Mouse (Mus musculus): ENCODE measurements around the gene Ccdc65.

DNA sequence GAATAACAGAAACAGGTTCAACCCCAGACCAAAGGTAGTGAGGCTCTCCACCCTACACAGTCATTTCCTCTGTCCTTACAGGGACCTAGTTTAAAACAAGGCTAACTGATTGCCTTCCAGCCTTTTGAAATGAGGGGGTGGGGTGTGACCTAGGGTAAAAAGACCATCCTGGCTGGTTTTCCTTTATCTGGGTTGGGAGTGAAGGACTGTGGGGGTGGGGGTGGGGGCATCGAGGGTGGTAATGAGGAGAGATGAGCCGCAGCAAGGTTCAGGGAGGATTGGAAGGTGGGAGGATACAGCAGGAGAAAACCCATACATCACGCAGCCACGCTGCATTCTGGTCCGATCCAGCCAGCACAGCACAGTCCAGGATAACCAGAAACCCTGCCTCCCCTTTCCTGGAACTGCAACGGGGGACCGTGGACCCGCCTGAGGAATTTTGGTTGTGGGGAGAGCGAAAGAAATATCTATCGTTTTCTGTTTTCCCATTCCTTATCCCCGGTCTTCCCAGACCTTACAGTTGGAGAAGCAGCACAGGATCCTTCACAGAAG, 32.9 kb upstream of the Ccdc65 start:
- TF ChIP-seq CTCF (IDR thresholded peaks at IDR 0.05; ENCODE audit: control insufficient read depth, insufficient read depth, insufficient read length) (no peak), MAX (IDR thresholded peaks at IDR 0.05) (no peak), CEBPB (IDR thresholded peaks at IDR 0.05; ENCODE audit: low read depth) (no peak), MYOD1 (IDR thresholded peaks at IDR 0.05; ENCODE audit: control insufficient read depth, insufficient read length, low read depth) (no peak), FOSL1 (IDR thresholded peaks at IDR 0.05; ENCODE audit: insufficient read depth, low read length, poor library complexity, severe bottlenecking) (no peak)

All from C2C12 (cell line).